Mouse (Mus musculus) cerebellum, adult 8-10 months (tissue): ENCODE data around the gene Meltf.

Experiments used
- DNase-seq: peaks from one replicate; pipeline ENCODE4 v3.0.0; 2022

Gene Meltf

DNA sequence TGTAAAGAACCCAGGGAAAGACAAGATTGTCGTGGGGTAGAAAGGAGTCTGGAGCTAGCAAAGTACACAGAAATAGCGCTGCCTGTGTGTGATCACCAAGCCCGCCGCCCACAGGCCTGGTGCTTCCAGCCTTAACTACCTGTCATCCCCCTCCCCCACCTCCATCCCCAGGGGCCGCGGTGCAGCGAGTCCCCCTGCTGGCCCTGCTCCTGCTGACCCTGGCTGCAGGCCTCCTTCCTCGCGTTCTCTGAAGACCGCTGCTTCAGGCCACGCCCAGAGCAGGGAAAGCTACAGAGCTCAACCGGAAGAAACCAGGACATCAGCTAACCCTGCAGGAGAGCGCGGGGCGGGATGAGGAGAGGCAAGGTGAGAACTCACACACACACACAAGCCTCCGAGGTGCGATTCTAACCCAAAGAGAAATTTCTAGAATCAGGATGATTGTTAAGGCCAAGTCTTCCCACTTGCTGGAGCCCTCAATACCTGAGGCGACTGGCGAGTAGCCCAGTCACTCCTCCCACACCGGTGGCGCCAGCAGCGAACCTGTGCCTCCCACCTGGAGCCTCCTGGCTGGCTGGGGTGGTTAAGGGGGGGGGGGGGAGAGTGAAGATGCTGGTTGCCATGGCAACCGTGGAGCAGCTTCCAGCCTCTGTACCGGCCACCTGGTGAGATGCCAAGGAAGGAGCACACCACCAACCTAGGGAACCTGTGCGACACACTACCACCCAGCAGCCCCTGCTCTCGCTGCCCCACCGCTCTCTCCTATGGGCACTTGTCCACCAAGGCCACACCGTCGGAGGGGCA, 18.6 kb downstream of the Meltf start:
- DNase-seq, result peak; percentile 58

DNA sequence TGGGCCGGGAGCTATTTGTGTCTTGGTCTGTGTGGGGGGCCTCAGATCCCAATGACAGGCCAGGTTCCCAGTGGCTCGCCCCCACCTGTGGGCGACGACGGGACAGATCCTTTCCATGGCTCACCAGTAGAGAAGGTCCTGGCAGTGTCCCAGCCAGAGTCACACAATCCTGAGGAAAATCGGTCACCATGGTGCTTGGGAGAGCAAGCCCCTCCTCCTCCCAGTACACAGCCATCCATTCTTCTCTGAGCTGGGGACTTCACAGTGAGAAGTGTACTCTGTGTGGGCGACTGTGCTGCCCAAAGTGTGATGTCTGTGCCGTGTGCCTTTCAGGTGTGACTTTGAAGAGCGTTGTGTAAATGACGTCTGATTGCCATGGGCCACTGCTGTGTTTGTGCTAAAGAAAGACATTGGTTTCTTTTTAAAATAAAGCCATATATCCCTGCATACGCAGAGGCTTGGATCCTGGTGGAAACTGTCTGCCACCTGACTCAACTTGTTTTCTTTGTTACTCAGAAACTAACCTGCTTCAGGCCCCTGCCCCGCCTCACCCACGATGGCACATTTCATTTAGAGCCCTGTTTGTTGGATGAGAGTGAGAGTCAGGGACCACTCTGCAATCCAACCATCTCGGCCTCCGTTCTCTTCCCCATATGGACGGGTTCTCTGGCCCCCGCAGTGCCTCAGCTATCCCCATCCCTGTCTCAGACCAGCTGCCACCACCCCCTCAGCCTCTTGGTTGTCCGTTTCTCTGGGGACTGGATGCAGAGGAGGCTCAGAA, 20.1 kb downstream of the Meltf start:
- DNase-seq, result no peak

DNA sequence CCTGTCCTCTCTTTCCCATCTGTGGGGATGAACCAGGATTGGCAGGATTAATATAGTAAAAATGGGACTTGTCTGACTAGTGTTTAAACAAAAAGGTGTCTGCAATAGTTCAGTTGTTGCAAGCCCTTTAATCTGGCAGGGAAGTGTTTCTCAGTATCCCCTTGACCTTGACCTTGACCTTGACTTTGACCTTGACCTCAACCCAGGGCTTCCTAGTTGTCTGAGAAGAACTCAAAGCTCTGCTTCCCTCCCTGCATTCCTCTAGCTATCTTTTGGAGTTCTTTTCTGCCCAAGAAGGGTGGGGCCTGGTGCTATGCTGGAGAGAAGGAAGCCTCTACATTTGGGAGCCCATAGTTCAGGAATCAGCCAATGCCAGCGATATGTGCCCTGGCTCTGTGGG, 23.3 kb downstream of the Meltf start:
- DNase-seq, result no peak

DNA sequence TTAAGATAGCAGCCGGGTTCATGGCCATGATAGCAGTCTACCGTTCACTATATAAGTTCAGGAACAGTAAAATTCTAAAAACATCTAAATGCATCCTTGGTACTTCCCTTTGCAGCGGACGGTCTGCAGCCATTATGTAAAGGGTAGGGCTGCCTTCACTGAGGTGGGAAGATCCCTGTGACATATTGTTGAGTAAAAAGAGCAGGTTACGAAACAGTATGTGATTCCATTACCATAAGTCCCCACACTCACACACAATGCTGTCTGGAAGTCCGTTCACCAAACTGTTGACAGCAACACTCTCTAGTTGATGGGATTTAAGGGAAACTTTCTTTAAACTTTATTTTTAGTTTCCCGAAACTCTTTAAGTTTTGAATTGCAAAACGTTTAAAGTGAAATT, 24.6 kb downstream of the Meltf start:
- no peak for DNase-seq

DNA sequence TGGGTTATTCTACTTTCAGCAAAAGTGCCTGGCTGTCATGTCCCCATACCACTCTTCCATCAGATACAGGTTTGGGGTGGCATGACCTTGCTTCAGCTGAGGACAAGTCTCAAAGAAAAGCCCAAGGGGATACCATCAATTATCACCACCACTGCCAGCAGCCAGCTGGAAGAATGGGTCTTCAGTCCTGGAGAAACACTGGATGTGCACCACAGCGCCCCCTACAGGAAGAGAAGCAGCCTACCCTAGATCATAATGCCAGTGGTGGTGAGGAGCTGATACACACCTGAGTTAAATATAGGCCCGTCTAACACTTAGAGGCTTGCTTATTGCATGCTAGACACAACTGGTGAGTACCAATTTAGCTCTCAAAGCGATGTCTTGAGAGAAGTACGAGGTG, 26.7 kb downstream of the Meltf start:
- DNase-seq, result no peak

DNA sequence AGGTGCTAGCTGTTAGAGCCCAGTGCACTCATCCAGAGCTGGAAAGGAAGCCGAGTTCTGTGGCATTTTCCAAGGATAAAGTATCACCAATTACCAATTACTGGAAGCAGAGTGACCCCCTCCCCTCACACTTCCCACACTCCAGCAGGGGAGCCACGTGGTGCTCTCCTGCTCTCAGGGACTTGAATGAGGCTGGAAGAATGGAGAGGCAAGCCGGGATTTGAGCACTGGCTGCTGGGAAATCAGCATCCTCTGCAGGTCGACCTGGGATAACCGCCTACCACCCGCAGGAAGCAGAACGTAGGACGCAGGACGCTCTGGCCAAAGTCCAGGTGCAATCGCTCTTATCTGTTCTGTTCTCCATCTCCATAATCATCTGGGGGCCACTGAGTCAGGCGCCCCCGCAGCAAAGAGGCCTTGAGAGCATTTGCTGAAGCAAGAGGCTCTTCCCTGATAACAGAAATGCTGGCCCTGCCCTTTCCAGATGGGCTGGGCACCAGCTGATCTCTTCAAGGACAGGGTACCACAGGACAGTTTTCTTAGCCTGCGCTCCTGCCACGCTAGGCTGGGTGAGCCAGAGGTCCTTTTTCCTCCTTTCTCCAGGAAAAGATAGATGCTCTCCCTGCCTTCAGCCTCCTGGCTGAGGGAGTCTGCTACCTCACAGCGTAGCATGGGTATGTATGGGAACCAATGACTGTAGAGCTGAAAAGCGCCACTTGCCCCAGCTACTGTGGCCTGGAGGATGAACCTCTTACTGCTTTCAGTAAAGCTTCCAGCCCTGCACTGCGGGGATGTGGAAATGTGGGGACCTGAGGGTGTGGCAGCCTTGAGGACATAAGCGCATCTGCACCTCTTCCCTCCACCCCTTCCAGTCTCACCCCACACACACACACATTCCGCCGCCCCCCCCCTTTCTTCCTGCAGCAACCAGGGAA, 27.5 kb downstream of the Meltf start:
- DNase-seq, result no peak

DNA sequence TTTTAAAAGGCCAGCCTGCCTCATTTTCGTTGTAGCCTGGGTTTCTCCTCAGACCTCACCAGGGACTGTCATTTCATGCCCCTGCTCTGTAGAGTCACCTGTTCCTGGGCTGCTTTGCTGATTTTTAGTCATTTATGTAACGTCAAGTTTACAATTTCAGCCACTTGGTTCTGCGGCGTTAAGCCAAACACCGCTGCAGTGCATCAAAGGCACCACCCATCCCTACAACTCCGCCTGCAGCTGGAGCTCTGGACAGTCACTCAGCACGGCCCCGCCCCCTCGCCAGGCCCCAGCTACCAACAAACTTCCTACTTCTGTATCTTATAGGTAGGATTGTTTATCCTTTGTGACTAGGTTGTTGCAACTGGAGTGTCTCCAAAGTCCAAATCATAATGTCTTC, 28.3 kb downstream of the Meltf start:
- DNase-seq, result no peak

DNA sequence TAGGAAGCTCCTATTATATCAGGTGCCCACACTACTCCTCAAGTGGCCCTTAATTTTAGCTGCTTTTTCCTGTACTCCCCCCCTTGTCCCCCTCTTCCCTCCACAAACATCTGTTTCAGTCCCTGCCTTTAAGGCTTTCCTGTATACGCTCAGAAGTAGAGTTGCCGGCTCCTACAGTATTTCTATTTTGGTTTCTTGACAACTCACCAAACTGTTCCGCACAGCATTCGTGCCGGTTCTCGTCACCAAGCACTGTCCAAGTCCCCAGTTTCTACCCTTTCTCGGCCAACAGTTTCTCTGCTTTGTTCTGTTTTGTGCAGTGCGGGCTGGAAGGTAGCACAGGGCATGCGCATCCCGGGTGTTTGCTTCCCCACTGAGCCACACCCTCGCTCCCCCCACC, 30.3 kb downstream of the Meltf start:
- DNase-seq, result no peak

DNA sequence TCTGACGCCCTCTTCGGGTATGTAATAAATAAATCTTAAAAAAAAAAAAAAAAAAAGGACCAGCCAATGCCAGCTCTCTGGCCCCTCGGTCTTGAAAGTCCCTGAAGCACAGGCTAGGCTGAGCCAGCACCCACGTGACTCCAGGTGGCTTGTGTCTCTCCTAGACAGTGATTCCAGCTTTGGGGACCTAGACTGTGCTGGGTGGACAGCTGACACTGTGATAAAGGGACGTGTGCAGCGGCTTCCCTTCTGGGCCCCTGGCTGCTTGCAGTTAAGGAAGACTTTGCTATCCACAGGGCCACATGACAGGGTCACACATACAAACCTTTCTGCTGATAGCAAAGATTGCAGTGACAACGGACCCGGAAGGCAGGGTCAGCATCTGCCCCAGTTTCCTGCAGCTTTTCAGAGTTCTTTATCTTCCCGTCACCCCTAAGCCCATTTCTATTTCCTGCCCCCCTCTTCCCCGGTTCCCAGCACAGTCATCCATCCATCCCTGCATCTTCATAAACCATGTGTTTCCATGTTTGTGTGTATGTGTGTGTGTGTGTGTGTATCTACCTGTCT, 31.8 kb downstream of the Meltf start:
- DNase-seq, result no peak

DNA sequence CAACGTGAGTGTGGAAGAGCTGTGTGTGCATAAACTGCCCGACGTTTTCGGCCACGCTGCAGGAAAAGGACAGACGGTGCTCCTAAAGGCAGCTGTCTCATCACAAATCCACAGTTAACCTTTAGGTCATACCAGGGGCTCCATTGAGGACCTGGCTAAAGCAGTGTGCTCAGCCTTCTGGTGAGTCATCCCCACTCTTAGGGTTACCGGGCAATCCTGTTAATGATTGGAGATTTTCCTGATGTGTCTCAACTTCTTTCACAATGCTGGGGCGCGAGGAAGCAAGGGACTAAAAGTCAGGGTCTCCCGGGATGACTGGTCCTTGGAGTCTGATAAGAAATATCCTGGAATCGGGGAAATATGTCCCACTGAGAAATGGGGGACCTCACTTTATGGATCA, 39.2 kb downstream of the Meltf start:
- DNase-seq, result no peak

DNA sequence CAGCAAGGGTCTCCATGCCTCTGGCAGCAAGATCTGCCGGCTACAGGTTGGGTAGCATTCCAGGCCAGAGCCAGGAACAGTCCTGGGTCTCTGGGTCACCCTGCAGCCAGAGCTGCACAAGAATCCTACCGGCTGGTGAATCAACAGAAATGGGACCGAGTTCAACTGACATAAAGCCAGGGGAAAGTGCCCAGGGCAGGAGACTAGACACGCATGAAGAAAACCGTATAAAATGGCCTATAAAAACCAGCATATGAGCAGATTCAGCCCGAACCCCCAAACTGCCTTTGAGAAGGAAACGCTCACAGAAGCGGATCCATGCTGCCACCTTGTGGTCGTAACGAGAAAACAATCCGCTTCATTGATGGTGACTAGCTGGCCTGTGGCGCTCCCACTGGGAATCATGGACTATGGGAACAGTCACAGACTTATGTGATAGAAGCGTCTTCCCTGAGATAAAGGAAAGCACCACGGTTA, 39.7 kb downstream of the Meltf start:
- peak; percentile 89 for DNase-seq

DNA sequence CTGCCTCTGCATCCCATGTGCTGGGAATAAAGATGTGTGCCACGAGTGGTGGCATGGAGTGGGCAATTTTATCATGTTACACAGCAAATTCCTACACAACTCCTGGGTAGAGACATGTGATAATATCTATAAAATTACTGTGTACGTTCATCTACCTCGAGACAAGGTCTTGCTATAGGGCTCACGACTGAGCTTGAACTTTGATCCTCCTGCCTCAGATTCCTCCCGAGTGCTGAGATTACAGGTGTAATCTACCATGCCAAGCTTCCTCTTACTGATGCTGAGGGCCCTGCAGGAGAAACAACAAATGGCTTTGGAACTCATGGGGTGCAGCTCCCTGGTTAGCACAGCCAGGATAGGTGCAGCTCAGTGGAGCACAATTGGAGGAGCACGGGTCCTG, 45.8 kb downstream of the Meltf start:
- DNase-seq, result no peak

DNA sequence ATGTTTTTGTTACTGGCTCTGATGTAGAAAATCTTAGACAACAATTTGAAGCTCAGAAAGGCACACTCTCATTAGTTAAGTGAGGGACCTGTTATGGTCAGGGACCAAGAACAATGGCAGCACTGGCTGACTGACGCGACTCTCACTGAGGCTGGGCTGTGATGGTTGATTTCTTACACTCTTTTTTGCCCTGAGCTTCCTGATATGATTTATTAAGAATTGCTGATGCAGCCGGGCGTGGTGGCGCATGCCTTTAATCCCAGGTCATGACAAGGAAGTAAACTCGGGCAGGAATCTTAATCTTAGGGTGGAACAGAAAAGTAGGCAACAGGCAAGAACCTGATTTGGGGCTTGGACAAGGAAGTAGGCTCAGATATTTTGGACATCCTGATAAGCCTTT, 47.5 kb downstream of the Meltf start:
- DNase-seq, result no peak

DNA sequence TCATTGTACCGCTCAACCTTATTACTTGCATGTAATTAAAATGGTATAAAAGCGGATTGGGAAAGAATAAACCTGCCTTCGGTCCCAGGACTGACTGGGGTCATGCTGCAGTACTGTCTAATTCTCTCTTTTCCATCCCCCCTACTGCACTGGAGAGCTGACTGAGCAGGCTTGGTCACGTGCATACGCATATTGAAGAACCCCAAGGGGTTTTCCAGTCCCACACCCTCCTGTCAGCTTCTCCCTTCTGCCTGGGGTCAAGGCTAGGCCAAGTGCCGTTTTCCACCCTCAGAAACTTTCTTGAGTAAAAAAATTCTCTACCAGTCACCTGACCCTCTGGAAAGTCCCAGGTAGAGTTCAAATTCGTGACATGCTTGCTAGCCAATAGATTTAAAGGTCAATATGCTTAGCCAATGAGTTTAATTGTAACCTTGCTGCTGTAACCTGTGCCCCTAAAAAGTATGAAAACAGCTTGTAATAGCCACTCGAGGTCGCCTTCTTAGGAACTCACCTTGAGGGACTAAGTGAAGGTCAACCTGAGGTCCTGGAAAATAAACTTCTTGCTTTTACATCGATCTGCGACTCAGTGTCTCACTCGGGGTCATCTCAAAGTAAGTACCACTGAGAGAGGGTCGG, 48.1 kb downstream of the Meltf start:
- no peak for DNase-seq

DNA sequence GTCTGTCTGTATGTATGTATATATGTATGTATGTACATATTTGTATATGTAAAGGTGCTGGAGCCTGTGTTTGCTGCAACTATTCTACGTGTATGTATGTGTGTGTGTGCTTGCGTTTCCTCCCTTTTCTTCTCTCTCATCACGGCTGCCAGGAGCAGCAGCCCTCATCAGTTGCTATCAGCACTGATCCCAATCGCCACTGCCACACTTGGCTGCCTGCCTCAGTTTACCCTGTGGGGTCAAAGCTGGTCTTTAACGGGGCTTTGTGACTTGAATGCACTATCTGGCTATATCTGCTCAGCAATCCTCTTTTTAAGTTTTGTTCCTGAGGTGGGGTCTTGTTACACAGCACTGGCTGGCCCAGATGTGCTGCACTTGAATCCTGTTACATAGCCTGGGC, 48.8 kb downstream of the Meltf start:
- DNase-seq, result no peak

DNA sequence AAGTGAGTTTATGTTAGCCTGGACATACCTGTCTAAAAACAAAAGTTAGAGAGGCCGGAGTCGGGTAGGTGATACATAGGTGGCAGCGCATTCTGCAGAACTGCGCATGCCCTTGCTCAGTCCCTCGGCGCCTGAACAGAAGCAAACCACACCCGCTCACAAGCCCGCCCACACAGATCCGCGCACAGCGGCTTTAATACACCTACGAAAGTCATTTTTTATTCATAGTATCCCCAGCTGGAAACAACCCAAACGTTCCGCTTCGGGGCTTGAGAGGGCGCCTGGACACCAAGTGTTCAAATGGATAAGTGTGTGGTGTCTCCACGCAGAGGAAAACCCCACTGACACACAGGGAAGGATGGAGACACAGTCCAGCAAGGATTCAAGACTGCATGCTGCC, 52.7 kb downstream of the Meltf start:
- no peak for DNase-seq

DNA sequence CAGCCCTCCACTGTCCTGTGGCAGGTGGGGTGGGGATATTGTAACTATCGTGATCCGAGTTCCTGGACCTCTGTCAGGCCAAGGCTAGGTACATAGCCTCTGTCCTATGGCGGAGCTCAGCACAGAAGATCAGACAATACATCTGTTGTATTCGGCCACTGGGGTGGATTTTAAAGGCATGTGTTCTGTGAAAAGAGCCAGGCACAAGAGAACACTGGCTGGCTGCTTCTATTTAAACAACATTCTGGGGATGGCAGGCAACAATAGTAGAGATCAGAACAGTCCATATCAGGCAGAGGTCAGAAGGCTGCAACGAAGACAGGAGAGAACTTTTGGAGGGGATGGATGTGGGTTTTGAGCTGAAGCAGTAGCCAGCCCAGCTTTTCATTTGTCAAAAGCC, 53.6 kb downstream of the Meltf start:
- no peak for DNase-seq

DNA sequence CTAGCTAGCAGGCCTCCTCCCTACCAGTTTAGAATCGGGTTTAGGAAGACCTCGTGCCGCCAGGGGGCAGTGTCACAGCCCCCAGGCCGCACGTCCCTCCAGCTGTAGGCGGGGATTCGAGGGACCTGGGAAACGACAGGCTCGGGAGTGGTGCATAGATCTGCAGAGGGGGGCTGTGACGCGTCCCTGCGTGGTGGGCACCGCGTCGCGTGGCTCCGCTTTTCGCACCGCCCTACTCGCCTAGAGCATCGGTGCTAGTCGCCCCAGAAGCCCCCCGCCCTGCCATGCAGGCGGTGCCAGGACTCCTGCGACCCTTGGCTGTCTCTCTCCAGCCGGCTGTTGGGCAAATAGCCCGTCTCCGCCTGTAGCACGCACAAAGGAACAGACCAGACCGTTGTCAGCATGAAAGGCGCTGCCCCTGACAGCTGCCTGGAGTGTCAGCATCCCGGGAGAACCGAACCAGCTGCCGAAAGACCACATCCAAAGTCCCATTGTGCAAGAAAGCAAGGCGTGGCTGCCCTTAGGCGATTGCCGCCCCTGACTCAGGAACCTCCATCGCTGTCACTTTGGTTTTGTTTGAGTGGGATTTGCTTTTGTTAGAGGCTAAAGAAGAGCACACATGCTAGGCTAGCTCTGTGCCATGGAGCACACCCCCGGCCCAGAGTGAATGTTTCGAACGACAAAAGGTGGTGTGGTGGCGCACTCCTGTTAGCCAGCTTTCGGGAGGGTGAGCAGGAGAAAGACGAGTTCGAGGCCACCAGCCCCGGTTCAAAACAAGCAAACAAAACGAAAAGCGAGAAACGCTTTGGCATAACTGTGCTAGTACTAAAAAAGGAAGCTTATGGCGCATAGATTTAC, 54.5 kb downstream of the Meltf start:
- peak; percentile 92 for DNase-seq

DNA sequence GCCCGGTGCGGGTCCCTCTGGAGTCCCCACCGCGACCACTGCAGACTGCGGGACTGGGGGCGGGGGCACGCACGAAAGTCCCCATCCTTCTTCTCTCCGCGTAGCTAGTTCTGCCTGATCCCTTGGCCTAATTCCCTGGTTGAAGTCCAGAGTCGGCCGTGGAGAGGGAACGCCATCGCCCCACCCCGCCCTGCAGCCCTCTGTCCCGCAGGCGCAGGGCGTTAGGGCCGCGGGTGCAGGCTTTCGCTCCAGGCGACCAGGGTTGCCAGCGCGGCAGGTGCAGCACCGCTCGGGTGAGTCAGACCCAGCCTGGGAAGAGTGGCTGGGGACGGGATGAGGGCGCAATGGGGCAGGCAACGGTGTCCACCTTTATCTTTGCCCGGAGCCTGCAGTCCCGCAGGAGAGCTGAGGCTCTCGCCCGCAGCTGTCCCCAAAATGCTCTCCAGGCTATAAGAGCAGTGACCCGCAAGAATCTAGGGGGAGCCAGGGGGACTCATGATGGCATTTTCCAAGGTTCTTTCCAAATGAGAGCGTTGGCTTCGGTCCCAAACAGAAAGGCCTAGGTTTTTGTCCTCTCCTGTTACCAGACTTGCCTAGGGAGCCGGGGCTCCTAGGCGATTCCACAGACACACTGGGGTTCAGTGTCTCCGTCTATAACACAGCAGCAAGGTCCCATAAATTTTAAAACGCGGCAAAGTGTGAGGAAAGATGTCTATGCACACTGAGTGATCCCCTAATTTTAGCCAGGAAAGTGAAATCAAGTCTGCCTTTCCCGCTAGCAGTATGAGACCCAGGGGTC, 55.3 kb downstream of the Meltf start, which contains the start of gene Pigz:
Pigz (plus strand) TSS at position 101 of the 799 bp plus-strand sequence.
- DNase-seq, result peak; percentile 84

DNA sequence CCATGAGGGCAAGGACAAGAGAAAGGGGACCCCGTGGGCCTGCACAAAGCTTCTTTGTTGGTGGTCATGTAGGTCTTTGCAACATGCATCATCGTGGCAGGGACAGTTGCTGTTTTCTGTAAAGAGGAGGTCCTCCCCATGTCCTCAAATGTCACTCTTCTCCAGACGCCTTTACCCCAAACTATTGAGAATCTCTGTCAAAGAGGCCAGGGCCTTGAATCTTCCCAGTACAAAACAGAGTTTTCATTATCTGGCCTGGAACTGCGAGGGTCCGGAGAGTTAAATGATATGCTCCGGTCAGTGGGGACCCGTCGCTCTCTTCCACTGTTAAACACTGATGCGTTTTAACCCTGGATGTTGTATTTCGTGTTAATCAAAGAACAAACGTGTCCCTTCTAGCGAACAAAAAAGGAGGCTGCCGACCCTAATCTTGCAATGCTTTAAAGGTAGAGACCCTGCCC, 56.0 kb downstream of the Meltf start:
- DNase-seq, result peak; percentile 49
